Mouse (Mus musculus) A20 (cell line): ENCODE results near the gene Chst15.
A peak's percentile ranks its signal among the peaks of the same experiment; 100 is the strongest.

Experiments
- DNase-seq: peaks from one replicate; pipeline ENCODE4 v3.0.0-alpha.2; 2011; ENCODE audit warnings: low read depth, low spot score

The Chst15 gene

GRCm38 (mm10) chr7:132302508-132303241 lies 14.4 kb downstream of the Chst15 start:
- DNase-seq: no peak

DNA sequence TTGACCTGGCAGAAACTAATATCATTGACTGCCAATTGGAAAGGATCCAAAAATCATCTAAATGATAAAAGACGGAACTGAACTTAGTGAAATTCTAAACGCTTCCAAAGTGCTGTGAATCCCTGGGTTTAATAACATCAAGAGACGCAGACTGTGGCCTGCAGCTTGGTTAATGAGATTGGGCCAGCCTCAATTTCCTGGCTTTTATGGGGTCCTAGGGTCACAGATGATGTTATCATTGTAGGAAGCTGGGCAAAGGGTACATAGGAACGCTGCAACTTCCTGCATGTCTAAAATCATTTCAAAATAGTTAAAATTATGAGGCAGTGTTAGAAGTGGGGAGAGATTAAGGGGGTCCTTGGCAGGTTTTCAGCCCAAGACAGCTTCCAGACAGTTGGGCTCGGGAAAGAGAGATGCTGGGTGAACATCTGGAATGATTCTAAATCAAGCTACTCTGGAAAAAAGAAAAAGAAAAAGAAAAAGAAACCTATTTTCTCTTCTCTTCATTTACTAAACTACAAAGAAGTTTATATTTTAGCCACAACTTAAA lies 17.3 kb downstream of the Chst15 start:
- no peak for DNase-seq

- no peak for DNase-seq
These were observed 18.5 kb downstream of the Chst15 start for GRCm38 (mm10) chr7:132298412-132298990.

DNA sequence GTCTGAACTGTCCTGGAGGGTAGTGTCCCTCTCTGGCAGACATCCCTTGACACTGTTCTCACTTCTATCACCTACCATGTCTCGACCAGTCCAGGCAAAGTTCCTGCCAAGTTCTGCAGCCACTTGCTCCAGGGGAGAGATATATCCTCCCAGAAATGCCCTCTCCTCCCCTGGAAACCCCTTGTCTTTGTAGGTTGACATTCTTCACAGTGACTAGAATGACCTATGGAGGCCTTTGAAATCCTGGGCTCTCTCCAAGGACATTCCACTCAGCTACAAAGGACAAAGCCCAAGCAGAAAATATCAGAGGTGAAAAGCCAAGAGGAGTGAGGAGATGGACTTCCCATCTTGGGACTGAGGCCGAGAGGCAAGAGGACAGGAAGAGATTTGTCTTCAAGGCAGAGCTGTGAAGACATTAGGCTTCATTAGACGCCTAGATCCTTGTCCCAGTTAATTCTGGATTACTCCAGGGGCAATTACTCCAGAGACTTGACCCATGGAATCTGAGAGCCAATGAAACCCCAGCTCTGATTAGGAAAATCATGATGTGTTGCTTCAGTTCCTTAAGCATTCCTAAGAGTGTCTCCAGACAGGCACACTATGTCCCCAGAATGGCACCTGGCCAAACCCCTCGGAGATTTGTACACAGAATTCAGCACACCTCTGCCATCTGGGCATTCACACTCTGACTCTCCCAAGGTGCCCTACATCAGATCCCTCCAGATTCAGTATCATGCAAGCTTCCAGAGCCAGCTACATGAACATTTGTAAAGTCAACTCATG lies 20.2 kb downstream of the Chst15 start:
- DNase-seq: no peak

DNA sequence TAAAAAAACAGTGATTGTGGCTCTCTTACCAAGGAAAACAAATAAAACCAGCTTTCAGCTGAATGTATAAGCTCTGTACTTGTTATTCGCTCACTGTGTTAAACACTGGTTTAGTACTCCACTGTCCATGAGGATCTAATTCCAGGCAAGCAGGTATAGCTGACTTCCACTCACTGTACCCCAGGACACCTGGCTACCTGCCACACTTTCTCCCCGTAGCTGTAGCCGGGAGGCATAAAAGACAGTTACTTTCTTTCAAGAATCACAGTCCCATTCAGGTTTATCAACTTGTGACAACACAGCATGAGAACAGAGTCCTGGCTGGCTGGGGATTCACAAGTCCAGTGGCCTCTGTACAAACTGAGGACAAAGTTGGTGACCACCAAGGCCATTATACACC lies 20.9 kb downstream of the Chst15 start:
- no peak for DNase-seq

DNA sequence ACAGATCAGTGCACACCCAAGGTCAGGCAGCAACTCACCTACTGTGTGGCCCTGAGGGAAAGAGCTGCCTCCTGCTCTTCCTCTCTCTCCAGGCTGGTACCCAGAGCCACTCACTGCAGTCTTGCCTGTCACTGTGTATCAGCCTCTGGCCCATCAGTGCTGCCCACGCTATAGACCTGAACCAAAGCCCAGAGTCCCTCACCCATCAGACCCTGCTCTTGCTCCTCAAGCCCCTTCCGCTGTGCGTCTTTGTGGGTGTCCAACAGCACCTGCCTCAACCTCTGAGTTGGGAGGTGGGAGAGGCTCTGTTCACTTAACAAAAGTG lies 29.7 kb downstream of the Chst15 start:
- no peak for DNase-seq

- no peak for DNase-seq
These were observed 30.2 kb downstream of the Chst15 start for GRCm38 (mm10) chr7:132286630-132287339.

DNA sequence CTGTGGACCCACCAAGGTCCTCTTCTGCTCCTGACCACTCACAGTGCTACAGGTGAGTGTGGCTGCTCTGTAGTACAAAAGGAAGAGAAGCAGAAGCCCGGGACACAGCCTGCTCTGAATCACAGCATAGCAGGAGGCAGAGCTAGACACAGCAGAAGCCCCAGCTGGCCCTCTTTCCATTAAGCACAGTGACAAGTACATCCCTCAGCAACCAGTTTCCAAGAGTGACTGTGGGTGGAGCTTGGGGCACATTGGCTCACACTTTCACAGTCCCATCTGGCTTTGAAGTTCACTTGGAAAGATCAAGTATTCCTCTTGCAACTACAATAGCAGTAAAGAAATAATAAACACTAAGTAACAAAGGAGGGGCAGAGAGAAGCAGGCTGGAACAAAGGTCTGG lies 32.2 kb downstream of the Chst15 start:
- no peak for DNase-seq

- no peak for DNase-seq
These were observed 32.8 kb downstream of the Chst15 start for GRCm38 (mm10) chr7:132284048-132284737.

DNA sequence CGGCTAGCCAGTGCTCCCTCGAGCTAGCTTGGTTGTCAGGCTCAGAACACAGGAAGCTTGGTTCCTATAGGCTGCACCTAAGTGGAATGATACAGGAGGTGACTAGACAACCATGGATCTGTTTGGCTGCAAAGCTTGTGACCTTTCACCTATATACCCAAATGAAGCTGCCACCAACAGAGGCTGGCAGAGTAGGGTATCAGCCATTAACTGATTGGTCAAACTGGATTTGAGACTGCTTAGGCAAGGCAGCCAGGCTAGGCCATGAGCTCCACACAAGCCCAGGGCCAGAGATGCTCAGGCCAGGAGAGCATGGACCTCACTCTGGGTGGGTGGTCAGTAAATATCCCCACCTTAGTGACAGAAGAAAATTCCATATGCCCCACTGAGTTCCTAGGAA lies 34.5 kb downstream of the Chst15 start:
- no peak for DNase-seq

GRCm38 (mm10) chr7:132282161-132282560 lies 34.9 kb downstream of the Chst15 start:
- DNase-seq: no peak

GRCm38 (mm10) chr7:132281753-132282152 lies 35.3 kb downstream of the Chst15 start:
- no peak for DNase-seq

GRCm38 (mm10) chr7:132278658-132279057 lies 38.4 kb downstream of the Chst15 start:
- no peak for DNase-seq

DNA sequence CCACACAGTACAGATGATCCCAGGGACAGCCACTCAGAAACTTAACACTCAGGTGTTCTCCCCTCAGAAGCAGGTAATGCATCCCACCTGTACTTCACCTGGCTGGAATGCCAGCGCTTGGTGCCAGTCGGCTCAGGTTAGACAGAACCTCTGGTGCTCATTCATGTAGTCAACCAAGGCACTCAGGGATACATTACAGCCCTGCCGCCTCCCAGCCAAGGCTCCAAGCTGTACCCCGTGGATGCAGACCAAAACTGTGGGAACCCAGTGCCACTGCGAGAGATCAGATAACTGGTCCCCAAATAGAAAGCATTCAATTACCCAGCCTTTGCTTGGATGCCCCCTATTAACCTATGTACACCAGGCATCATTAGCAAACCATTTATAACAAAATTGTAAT lies 40.7 kb downstream of the Chst15 start:
- DNase-seq: no peak

DNA sequence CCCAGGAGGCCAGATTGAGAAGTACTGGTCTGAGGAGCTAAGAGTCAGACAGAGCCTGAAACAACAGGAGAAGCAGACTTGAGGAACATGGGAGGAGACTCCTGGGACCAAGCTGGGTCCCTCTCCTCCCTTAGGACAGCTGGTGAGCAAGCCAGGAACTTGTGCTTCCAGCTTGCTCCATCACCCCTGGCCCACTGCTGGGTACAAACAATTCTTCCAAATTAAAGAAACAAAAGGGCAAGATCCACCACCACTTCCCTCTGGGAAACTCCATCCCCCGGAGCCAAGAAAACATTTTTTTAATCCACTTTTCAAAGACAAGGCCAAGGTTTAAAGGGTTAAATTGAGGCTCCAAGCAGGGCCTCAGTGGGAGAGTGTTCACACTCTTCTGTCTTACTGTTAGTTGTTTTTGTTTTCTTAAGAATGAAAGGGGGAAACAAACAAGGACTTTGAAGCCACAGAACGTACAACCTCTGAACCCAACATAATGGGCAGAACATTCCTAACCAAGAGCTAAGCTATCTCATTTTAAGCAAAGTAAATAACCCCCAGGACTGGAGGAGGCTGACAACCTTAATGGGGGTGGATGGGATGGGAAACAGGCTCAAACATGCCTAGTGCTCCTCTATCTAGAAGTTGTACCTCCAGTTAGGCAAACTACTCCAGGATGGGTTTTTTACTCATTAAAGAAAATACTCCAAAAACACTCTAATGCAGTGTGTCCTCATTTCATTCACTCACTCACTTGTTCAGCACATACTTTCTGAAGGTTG lies 43.1 kb downstream of the Chst15 start:
- DNase-seq: no peak

- DNase-seq: no peak
These were observed 44.0 kb downstream of the Chst15 start for GRCm38 (mm10) chr7:132272984-132273383.

DNA sequence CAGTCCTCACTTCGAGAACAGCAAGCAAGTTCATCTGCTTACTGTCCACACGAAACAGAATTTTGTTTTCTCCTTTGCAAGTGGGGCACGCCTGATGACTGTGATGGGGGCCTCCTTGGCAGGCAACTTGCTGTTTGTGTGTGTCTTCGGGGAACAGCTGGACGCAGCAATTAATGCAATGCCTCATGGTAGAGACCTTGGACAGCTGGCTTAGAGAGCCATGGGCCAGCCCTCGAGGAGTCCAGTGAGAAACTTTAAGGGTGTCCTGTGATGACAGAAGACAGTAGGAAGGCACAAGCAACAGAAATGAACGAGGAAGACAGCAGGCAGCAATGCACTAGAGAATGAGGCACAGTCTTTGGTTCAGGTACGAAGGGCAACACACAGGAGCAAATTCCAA lies 46.7 kb downstream of the Chst15 start:
- DNase-seq: no peak

DNA sequence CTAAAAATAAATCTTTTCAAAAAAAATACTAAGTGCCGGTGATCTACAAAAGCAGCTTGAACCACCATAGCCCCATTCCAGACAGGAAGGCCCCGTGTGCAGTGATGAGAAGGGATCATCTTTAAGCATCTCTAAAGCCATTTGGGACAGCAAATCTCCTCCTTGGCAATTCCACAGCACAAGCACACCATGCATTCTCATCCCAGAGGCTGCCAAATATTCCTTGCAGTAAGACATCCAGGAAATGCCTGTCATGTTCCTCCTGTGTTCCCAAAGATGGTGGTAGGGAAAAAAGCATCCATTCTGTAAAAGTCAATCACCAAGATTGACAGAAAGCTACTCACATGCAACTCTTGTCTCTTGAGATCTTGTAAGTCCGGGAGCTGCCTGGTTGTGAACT lies 47.4 kb downstream of the Chst15 start:
- no peak for DNase-seq

- DNase-seq: peak; percentile 52
These were observed 49.1 kb downstream of the Chst15 start for GRCm38 (mm10) chr7:132267721-132268498.

- DNase-seq: no peak
These were observed 52.3 kb downstream of the Chst15 start for GRCm38 (mm10) chr7:132264763-132265162.
